Mouse (Mus musculus): ENCODE data around the gene Fam171b. TPM values are rescaled to one million over a fixed set of nuclear protein-coding genes. Genes with fewer than 3 reads are reported as not detected.

Fam171b gene
- polyA plus RNA-seq, 1 experiment from 2014 or later = 1.9 TPM

DNA sequence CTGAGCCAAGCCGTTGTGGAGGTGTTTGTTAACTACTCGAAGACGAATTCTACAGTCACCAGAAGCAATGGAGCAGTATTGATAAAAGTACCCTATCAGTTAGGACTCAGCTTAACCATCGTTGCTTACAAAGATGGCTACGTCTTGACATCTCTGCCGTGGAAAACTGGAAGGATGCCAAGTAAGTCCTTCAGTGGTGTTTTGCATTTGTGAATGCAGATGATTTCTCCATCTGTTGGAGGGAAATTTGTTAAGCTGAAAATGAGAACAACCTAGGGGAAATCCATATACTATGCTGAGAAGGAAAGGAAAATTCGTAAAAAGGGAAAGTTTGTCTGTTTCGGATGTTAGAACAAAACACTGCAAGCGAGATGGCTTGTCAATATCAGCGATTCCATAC is 41.0 kb downstream of the Fam171b start:
- 77% methylated on average over 10 of the region's 10 CpGs for WGBS
- Histone ChIP-seq H3K36me3 (ENCODE audit: control insufficient read depth, insufficient read depth, low read length) (no peaks in the 10 kb centered on the region), H3K4me3 (ENCODE audit: low read length) (no peak overlapping the region), H3K4me2 (ENCODE audit: low read depth, low read length) (no peak overlapping the region), H3K4me1 (replicated peaks; ENCODE audit: control insufficient read depth, insufficient read depth, low read length) (no peaks in the 10 kb centered on the region), H3K9ac (ENCODE audit: low read length) (no peak overlapping the region), H3K9me3 (ENCODE audit: control insufficient read depth, low read length) (no peaks in the 10 kb centered on the region), H3K27ac (ENCODE audit: low read length) (no peak overlapping the region), H3K27me3 (ENCODE audit: control insufficient read depth, insufficient read depth, low read depth, low read length) (no peaks in the 10 kb centered on the region)
- no peak for ATAC-seq (ENCODE audit: low read depth)

GRCm38 (mm10) chr2:83856236-83856635 is 43.8 kb downstream of the Fam171b start:
- no peaks in the 10 kb centered on the region for H3K4me1 ChIP-seq (replicated peaks; ENCODE audit: control insufficient read depth, insufficient read depth, low read length)
- no peak overlapping the region for H3K9ac ChIP-seq (ENCODE audit: low read length)
- no peak overlapping the region for H3K27ac ChIP-seq (ENCODE audit: low read length)
- no peak overlapping the region for H3K4me3 ChIP-seq (ENCODE audit: low read length)
- no peaks in the 10 kb centered on the region for H3K9me3 ChIP-seq (ENCODE audit: control insufficient read depth, low read length)
- no peaks in the 10 kb centered on the region for H3K27me3 ChIP-seq (ENCODE audit: control insufficient read depth, insufficient read depth, low read depth, low read length)
- ATAC-seq (ENCODE audit: low read depth) = no peak
- no peak overlapping the region for H3K4me2 ChIP-seq (ENCODE audit: low read depth, low read length)
- no peaks in the 10 kb centered on the region for H3K36me3 ChIP-seq (ENCODE audit: control insufficient read depth, insufficient read depth, low read length)
- WGBS = 47% methylated on average over 4 of the region's 4 CpGs

GRCm38 (mm10) chr2:83883850-83884420 is 71.5 kb downstream of the Fam171b start:
- Histone ChIP-seq H3K27me3 (ENCODE audit: control insufficient read depth, insufficient read depth, low read depth, low read length) (no peaks in the 10 kb centered on the region), H3K9ac (ENCODE audit: low read length) (no peak overlapping the region), H3K4me3 (ENCODE audit: low read length) (no peak overlapping the region), H3K27ac (ENCODE audit: low read length) (no peak overlapping the region), H3K36me3 (ENCODE audit: control insufficient read depth, insufficient read depth, low read length) (no peaks in the 10 kb centered on the region), H3K4me1 (replicated peaks; ENCODE audit: control insufficient read depth, insufficient read depth, low read length) (no peaks in the 10 kb centered on the region), H3K4me2 (ENCODE audit: low read depth, low read length) (no peak overlapping the region), H3K9me3 (ENCODE audit: control insufficient read depth, low read length) (no peaks in the 10 kb centered on the region)
- WGBS = 67% methylated on average over 6 of the region's 6 CpGs
- no peak for ATAC-seq (ENCODE audit: low read depth)

DNA sequence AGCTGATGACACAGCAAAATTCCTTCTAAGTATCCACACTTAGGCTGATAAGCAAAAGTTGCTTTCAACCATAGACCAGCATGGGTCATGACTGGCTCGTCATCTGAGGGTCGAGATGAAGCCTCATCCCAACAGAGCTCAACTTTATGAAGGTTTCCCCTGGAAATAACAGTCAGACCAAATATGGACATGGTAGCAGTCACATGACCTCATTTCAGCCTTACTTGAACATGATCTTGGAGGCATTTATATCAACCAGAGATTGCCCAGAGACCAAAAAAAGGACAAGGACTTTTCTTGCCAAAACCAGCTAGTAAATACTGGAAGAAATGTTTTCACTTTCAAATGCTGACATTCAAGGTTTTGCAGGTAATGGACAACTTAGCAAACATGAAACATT is 81.3 kb downstream of the Fam171b start:
- Histone ChIP-seq H3K36me3 (ENCODE audit: control insufficient read depth, insufficient read depth, low read length) (no peaks in the 10 kb centered on the region), H3K27me3 (ENCODE audit: control insufficient read depth, insufficient read depth, low read depth, low read length) (no peaks in the 10 kb centered on the region), H3K4me2 (ENCODE audit: low read depth, low read length) (no peak overlapping the region), H3K9ac (ENCODE audit: low read length) (no peak overlapping the region), H3K4me3 (ENCODE audit: low read length) (no peak overlapping the region), H3K9me3 (ENCODE audit: control insufficient read depth, low read length) (no peaks in the 10 kb centered on the region), H3K27ac (ENCODE audit: low read length) (no peak overlapping the region), H3K4me1 (replicated peaks; ENCODE audit: control insufficient read depth, insufficient read depth, low read length) (no peaks in the 10 kb centered on the region)
- 87% methylated on average over 2 of the region's 2 CpGs for WGBS
- ATAC-seq (ENCODE audit: low read depth) = no peak

DNA sequence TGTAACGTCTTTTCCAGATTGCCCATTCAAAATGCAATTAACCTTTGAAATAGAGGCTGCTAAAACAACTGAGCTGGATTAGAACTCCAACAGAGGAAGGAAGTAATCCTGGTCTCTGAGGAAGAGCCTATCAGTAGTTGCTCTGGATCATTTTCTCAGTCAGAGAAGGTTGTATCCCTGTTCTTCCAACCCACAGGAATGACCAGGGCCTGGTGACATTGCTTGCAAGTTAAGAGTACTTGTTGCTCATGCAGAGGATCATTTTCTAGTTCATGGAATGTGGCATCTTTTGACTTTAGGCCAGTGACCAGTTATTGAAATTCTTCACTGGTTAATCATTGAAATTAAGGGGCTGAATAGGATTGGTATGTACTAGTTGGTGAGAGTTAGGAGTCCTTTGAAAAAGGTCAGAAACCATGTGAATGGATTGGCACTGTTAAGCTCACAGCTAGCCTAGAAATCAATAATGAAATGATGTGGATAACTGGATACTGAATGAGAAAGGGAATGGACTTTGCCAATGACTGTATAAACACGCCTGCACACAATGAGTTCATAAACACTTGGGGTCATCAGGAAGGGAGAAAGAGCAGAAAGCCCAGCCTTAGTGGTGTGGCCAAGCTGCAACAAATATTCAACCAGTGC is 89.6 kb downstream of the Fam171b start:
- Histone ChIP-seq H3K27ac (ENCODE audit: low read length) (no peak overlapping the region), H3K36me3 (ENCODE audit: control insufficient read depth, insufficient read depth, low read length) (no peaks in the 10 kb centered on the region), H3K9me3 (ENCODE audit: control insufficient read depth, low read length) (no peaks in the 10 kb centered on the region), H3K4me1 (replicated peaks; ENCODE audit: control insufficient read depth, insufficient read depth, low read length) (no peaks in the 10 kb centered on the region), H3K4me2 (ENCODE audit: low read depth, low read length) (no peak overlapping the region), H3K27me3 (ENCODE audit: control insufficient read depth, insufficient read depth, low read depth, low read length) (no peaks in the 10 kb centered on the region), H3K9ac (ENCODE audit: low read length) (no peak overlapping the region), H3K4me3 (ENCODE audit: low read length) (no peak overlapping the region)
- 54% methylated on average over 2 of the region's 2 CpGs for WGBS
- no peak for ATAC-seq (ENCODE audit: low read depth)

DNA sequence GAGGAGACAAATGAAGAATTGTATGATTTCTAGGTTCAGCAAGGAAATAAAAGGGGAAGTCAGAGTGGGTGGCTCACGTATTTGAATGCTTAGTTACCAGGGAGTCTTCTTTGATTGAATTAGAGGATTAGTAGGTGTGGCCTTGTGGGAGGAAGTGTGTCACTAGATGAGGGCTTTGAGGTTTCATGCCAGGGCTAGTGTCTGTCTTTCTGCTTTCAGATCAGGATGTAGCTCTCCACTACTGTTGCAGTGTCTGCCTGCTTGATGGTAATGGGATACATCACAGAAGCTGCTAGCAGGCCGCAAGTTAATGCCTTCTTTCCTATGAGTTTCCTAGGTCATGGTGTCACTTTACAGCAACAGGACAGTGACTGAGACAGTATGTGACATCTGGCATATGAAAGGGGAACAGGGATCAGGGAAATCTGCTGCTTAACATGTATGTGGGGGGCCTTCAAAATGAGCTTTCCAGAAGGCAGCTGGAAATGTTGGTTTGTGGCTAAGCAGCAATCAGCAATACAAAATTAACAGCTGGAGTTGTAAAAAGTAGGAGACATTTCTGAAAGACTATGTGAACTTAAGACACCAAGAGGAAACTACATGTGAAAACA is 117.1 kb downstream of the Fam171b start:
- no peak overlapping the region for H3K9ac ChIP-seq (ENCODE audit: low read length)
- no peaks in the 10 kb centered on the region for H3K27me3 ChIP-seq (ENCODE audit: control insufficient read depth, insufficient read depth, low read depth, low read length)
- WGBS = 55% methylated on average over 2 of the region's 2 CpGs
- no peak for ATAC-seq (ENCODE audit: low read depth)
- H3K4me1 ChIP-seq (replicated peaks; ENCODE audit: control insufficient read depth, insufficient read depth, low read length) = no peaks in the 10 kb centered on the region
- H3K9me3 ChIP-seq (ENCODE audit: control insufficient read depth, low read length) = no peaks in the 10 kb centered on the region
- no peak overlapping the region for H3K4me3 ChIP-seq (ENCODE audit: low read length)
- no peak overlapping the region for H3K27ac ChIP-seq (ENCODE audit: low read length)
- no peak overlapping the region for H3K4me2 ChIP-seq (ENCODE audit: low read depth, low read length)
- H3K36me3 ChIP-seq (ENCODE audit: control insufficient read depth, insufficient read depth, low read length) = no peaks in the 10 kb centered on the region

Other genes starting within 250 kb of the Fam171b start
- gene Zc3h15, start 168.2 kb upstream of the Fam171b start, polyA plus RNA-seq (2015; fragmentation: Nextera tagmentation; extraction: Ambion mirVana) = 97.7 and 112 TPM in 2 replicates
- gene Itgav, start 88.2 kb upstream of the Fam171b start, polyA plus RNA-seq (2015; fragmentation: Nextera tagmentation; extraction: Ambion mirVana) = 72.6 and 75.3 TPM in 2 replicates
- 0.34 and 0.39 TPM in 2 replicates for gene Zswim2, start 128.6 kb downstream of the Fam171b start, polyA plus RNA-seq (2015; fragmentation: Nextera tagmentation; extraction: Ambion mirVana)
- not detected in 2 replicates for gene Gm13698, start 143.1 kb downstream of the Fam171b start, polyA plus RNA-seq (2015; fragmentation: Nextera tagmentation; extraction: Ambion mirVana)
- not detected in 2 replicates for gene Gm13693, start 148.9 kb downstream of the Fam171b start, polyA plus RNA-seq (2015; fragmentation: Nextera tagmentation; extraction: Ambion mirVana)
- gene Gm13695, start 154.7 kb downstream of the Fam171b start, polyA plus RNA-seq (2015; fragmentation: Nextera tagmentation; extraction: Ambion mirVana) = not detected in 2 replicates
- not detected in 2 replicates for gene Gm13696, start 160.5 kb downstream of the Fam171b start, polyA plus RNA-seq (2015; fragmentation: Nextera tagmentation; extraction: Ambion mirVana)
- gene Gm13694, start 166.3 kb downstream of the Fam171b start, polyA plus RNA-seq (2015; fragmentation: Nextera tagmentation; extraction: Ambion mirVana) = not detected in 2 replicates
- not detected in 2 replicates for gene Gm13697, start 172.1 kb downstream of the Fam171b start, polyA plus RNA-seq (2015; fragmentation: Nextera tagmentation; extraction: Ambion mirVana)
- not detected in 2 replicates for gene Gm13691, start 177.9 kb downstream of the Fam171b start, polyA plus RNA-seq (2015; fragmentation: Nextera tagmentation; extraction: Ambion mirVana)

Data from lung, embryonic 16.5 days (tissue).